ENCODE assay signal across 30 mouse cellular contexts in genomic region chr7:131169099-131169498, GRCm38 (mm10). TPM values are rescaled to one million over a fixed set of nuclear protein-coding genes. Genes with fewer than 3 reads are reported as not detected.
"Had no signal": no experiment of that assay in that cellular context is flagged by ENCODE, and none has a peak within 500 bp of the region (broad histone marks: within the 10 kb centered on the region; RNA-seq: fewer than 3 reads in every experiment).

No protein-coding gene starts in this region.

- ATAC-seq: liver, postnatal 0 days; lung, postnatal 0 days; midbrain, embryonic 16.5 days had no signal

- H3K4me2 ChIP-seq: kidney, embryonic 15.5 days; limb, embryonic 12.5 days; limb, embryonic 15.5 days; liver, embryonic 11.5 days; lung, embryonic 14.5 days; midbrain, embryonic 12.5 days; neural tube, embryonic 13.5 days had no signal

- H3K9me3 ChIP-seq: kidney, embryonic 15.5 days; limb, embryonic 12.5 days; limb, embryonic 15.5 days; midbrain, embryonic 12.5 days; neural tube, embryonic 13.5 days had no signal

- H3K36me3 ChIP-seq: kidney, embryonic 15.5 days; limb, embryonic 12.5 days; limb, embryonic 15.5 days; midbrain, embryonic 12.5 days; neural tube, embryonic 13.5 days had no signal

- H3K27ac ChIP-seq: kidney, embryonic 15.5 days; limb, embryonic 12.5 days; limb, embryonic 15.5 days; liver, embryonic 14.5 days; midbrain, embryonic 12.5 days; neural tube, embryonic 13.5 days had no signal

- H3K9ac ChIP-seq: kidney, embryonic 15.5 days; limb, embryonic 12.5 days; limb, embryonic 15.5 days; liver, embryonic 14.5 days; liver, postnatal 0 days; lung, embryonic 14.5 days; midbrain, embryonic 12.5 days; neural tube, embryonic 13.5 days had no signal

- H3K4me1 ChIP-seq: kidney, embryonic 15.5 days; limb, embryonic 12.5 days; limb, embryonic 15.5 days; midbrain, embryonic 12.5 days; neural tube, embryonic 13.5 days had no signal

- H3K4me3 ChIP-seq: kidney, embryonic 15.5 days; limb, embryonic 12.5 days; limb, embryonic 15.5 days; midbrain, embryonic 12.5 days; myocyte; neural tube, embryonic 13.5 days had no signal

- H3K27me3 ChIP-seq: kidney, embryonic 15.5 days; limb, embryonic 12.5 days; limb, embryonic 15.5 days; midbrain, embryonic 12.5 days; neural tube, embryonic 13.5 days had no signal

- DNase-seq: kidney, adult 11 months; kidney, adult 8-10 months; kidney, postnatal 10 days; kidney, postnatal 36 days; left cerebral cortex, postnatal 4 days; liver, postnatal 0 days; lung, embryonic 14.5 days; lung, postnatal 36 days; retina, postnatal 1 day; right cerebral cortex, postnatal 25 days had no signal

RNA-seq across cellular contexts. Expression of gene 5430419D17Rik, which starts 5.1 kb away (rescaled TPM):
- total RNA-seq: left cerebral cortex, adult 8-10 months; left cerebral cortex, postnatal 14 days; monocyte, adult 5-6 weeks; neutrophil, adult 5-6 weeks had no signal
- polyA plus RNA-seq: intestine, embryonic 14.5 days; kidney, embryonic 15.5 days; limb, embryonic 12.5 days; liver, embryonic 11.5 days; liver, embryonic 14.5 days; liver, postnatal 0 days; lung, embryonic 14.5 days; midbrain, embryonic 12.5 days; midbrain, embryonic 16.5 days; neural tube, embryonic 13.5 days; small intestine, adult 2 months had no signal

RNA-seq across cellular contexts. Expression of gene 4933402N03Rik, which starts 23.0 kb away (rescaled TPM):
- total RNA-seq: layer of hippocampus, adult 8-10 months; layer of hippocampus, postnatal 10 days; left cerebral cortex, adult 8-10 months; left cerebral cortex, postnatal 14 days; left cerebral cortex, postnatal 4 days; monocyte, adult 5-6 weeks; neutrophil, adult 5-6 weeks had no signal
- polyA plus RNA-seq: intestine, embryonic 14.5 days; kidney, embryonic 15.5 days; limb, embryonic 12.5 days; limb, embryonic 15.5 days; liver, embryonic 11.5 days; liver, embryonic 14.5 days; liver, postnatal 0 days; lung, embryonic 14.5 days; lung, postnatal 0 days; midbrain, embryonic 12.5 days; midbrain, embryonic 16.5 days; myocyte; neural tube, embryonic 13.5 days; small intestine, adult 2 months; spleen, adult 2 months; stomach, embryonic 16.5 days had no signal
